Mouse (Mus musculus) adrenal gland, postnatal 14 days (tissue): ENCODE measurements at regions not wholly inside any gene's neighbourhood (a gene's known extent, or its start where the extent isn't known, plus 50 kb on each side); places are given as distances from the start of the nearest gene placed in this dataset.

Experiments
- DNase-seq: peaks from one replicate; pipeline ENCODE4 v3.0.0; 2021; ENCODE audit warnings: mixed read lengths

GRCm38 (mm10) chr1:190526046-190526445 lies 355.5 kb upstream of the Prox1 start:
- DNase-seq = no peak

- no peak for DNase-seq
Observed at GRCm38 (mm10) chr1:190500106-190500505, 329.6 kb upstream of the Prox1 start.

DNA sequence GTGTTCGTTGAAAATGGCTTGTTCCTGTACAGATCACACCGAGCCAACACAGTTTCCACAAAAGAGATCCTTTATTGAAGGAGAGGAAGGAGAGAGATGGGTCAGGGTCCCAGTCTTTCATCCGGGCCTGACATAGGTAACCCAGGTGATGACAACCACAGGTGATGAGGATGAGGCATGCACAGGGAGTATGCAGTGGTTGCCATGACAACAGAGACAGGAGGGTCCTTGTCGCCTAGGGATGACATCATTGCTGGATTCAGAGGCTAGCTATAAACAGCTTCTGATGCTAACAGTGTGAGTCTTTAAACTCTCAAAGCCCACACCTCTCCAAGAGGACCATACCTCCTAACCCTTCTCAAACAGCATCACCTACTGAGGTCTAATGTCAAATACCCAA lies 327.0 kb upstream of the Prox1 start:
- no peak for DNase-seq

DNA sequence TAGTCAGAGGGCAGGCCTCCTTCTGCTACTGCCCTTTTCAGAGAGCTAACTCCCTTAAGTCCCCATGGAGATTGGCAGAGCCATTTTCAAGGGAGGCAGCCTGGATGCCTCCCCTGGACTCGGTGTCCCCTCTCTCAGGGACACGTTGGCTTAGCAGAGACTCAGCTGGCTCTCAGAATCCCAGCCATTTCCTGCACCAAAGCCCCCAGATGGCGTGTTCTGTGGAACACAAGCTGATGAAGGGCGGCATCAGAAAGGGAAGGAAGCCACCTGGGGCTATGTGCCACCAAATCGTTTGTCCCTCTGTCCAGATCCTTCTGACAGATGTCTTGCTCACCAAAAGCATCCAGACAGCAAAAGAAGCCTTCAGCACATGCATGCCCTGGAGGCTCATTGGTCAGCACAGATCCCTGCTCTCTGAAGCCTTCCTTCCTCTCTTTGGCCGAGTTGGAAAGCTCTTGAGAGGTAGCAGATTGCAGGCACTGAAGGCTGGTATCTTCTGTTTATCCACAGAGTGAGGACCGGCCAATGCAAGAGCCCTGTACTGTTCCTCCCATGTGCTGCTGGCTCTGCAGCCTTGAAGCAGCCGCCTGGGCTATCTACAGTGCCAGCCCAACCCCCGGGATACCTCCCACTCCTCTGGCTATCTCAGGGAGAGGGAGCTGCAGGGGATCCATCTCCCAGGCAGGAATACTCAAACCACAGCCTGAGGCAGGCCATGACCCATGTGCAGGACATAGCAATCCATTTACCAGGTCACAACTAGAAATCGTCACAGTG lies 325.4 kb upstream of the Prox1 start:
- DNase-seq = no peak

GRCm38 (mm10) chr1:190486551-190487104 lies 316.1 kb upstream of the Prox1 start:
- no peak for DNase-seq

DNA sequence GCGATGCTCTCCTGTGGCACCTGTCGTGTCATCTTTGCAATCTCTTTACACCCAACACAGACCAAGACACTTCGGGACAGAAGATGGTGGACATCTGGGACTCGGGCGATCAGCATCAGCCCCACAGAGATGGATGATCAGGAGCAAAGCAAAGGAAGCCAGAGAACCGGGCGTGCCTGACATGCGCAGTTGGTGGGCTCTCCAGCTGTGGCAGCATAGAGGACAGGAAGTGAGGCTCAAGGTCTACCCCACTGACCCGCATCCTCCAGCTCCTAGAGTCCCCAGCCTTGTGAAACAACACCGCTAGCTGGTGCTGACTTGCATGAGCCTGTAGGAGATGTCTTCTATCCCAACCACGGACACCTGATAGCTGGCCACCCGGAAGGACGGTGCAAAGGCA lies 312.9 kb upstream of the Prox1 start:
- DNase-seq = no peak

DNA sequence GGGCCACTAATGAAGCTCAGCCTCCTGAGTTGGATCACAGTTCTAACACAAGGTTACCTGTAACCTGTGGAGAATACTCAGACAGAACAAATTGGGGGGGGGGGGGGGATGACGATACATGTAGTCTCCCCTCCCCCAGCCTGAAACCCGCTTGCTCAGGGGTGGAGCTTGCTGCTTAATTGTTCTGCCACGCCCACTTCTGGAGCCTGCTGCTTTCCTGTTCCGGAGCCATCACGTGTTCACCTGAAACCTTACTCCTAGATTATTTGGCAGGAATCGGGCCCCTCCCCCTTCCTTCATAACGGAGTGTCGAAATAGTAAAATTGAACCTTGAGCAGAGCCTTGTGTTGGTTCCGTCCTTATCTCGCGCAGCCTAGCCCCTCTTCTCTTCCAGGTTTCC lies 310.6 kb upstream of the Prox1 start:
- DNase-seq = peak; percentile 13

- no peak for DNase-seq
Observed at GRCm38 (mm10) chr1:190480601-190481000, 310.1 kb upstream of the Prox1 start.

DNA sequence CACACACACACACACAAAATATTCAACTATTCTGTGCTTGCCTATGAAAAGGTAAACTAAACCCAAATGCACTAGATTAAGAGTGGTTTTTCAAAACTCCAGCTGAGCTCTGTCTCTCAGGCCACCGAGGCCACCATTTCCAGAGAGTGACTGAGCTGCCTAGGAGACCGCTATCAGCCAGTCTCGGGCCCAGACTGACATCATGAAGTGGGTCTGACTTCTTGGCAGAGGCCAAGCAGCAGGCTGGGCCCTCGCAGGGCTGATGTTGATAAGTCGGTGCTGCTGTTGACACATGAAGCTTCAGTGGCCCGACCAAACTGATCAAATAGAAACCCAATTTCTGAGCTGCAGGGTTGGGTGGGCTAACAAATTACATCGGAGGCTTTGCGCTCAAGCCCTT lies 302.2 kb upstream of the Prox1 start:
- no peak for DNase-seq

- DNase-seq = no peak
Observed at GRCm38 (mm10) chr1:190470336-190470735, 299.8 kb upstream of the Prox1 start.

DNA sequence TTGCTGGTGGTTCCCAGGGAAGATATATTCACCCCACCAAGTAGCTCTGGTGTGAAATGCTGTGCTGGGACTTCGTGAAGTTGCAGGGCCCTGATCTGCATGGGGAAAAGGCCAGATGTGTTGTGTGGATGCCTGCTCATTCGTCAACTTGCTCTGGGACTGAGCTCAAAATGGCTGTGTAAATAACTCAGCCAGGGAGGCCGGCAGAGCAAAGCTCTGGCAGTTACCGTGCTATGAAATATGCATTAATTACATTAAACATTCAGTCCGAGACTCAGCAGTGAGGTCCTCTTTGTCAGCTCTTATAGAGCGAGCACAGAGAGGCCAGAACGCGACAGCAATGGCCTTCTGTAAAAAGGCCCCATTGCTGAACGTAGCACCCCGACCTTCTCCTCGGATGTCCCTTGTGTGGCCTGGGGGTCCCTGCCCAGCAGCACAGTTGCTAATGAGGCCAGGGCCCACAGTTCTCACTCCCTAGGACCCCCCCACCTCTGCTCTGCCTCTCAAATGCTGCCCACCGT lies 287.1 kb upstream of the Prox1 start:
- no peak for DNase-seq

DNA sequence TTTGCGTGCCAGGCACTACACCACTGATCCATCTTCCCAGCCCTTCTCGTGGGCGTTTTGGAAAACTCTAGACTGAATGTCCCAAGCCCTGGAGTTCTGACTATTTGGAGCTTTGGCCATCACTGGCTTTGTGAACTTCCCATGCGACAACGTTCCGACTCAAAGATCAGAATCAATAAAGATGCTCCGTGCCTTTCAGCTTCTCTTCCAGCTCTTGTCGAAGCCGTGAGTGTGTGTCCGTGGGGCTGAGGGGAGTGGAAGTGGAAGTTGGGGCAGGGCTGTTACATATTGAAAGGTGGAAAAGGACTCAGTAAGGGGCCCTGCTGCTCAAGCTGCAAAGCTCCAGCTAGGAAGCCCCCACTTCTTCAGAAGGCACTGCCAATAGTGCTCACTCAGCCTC lies 283.0 kb upstream of the Prox1 start:
- DNase-seq = no peak

DNA sequence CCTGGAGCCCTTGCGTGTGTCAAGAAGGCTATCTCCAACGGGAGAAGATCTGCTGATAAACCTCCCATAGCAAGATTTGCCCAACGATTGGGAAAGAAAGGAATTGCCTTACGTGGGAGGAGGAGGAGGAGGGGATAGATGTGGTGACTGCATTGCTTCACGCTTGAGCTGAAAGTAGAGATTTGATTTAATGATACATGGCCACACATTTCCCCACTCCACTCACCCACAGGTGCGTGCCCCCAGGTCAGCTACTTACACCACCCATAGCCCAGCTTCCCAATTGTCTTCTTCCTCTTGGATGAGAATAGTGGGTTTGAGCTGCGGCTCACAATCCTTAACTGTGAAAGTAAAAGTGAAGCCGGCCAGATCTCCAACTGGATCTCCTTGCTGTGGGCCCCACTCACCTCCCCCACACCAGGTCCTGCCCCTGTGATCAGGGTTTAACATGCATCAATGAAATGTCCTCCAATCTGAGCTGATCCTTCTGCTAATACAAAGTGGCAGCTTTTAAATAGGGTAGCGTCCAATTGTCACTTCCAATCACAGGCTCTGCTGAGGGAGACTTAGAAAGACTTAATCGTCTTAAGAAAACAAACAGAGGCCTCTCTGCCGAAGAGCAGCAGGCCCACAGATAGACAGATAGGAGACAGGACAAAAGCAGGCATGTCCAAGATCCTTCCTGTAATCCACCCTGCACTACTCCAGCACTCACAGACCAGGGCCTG lies 281.8 kb upstream of the Prox1 start:
- no peak for DNase-seq

DNA sequence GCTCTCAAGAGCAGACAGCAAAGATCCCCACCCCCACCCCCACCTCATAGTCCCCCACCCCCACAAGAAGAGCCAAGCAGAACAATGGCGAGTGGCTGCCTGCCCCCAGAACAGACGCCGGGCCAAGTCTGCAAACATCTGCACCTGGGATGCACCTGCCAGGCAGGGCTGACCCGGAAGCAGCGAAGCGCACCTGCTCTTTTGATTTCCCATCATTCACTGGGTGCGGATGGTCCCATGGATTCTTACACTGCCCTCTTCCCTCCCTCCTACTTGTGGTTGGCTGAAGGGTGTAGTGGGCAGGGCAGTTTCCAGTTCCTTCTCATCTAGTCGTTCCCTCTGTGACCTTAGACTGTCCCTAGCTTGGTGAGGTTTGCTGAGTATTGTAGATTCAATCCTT lies 277.7 kb upstream of the Prox1 start:
- DNase-seq = no peak

GRCm38 (mm10) chr1:190447253-190447652 lies 276.7 kb upstream of the Prox1 start:
- no peak for DNase-seq

- no peak for DNase-seq
Observed at GRCm38 (mm10) chr1:190446676-190447075, 276.2 kb upstream of the Prox1 start.

GRCm38 (mm10) chr1:190444366-190444765 lies 273.9 kb upstream of the Prox1 start:
- DNase-seq = no peak

DNA sequence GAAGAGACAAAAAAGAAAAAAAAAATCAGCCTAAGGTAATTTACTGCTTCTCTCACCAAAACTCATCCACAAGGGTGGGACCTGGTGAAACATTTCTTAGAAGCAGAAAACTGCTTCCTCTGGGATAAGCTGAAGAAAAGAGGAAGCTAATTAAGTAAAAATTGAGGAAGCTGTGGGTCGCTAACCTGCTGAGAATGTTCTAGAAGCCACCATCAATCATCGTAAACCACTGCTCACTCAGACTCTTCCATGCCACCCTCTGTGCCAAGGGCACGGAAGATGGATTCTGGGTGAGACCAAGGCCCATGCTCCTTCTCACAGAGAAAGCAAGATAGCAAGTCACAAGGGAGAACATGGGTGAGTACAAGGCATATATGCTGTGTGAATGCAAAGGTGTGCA lies 272.7 kb upstream of the Prox1 start:
- no peak for DNase-seq

DNA sequence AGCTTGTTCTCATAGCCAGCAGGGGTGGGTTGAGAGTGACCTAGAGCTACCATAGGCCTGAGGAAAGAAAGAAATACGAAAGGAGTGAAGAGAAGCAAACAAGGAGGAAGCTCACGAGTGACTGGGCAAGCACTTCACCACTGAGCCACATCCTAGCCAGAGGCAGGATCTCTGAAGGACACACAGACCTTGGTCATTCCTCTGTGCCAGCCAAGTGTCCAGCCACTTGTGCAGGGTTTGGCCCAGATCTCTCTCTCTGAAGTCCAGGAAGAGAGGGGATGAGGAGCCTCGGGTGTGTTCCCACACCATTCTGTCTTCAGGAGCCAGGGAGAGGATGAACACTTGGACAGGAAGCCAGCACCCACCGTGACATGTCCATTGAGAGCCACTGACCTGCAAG lies 271.7 kb upstream of the Prox1 start:
- peak; percentile 29 for DNase-seq

GRCm38 (mm10) chr1:190438789-190439188 lies 268.3 kb upstream of the Prox1 start:
- DNase-seq = peak; percentile 59

GRCm38 (mm10) chr1:190422874-190423273 lies 252.4 kb upstream of the Prox1 start:
- no peak for DNase-seq

DNA sequence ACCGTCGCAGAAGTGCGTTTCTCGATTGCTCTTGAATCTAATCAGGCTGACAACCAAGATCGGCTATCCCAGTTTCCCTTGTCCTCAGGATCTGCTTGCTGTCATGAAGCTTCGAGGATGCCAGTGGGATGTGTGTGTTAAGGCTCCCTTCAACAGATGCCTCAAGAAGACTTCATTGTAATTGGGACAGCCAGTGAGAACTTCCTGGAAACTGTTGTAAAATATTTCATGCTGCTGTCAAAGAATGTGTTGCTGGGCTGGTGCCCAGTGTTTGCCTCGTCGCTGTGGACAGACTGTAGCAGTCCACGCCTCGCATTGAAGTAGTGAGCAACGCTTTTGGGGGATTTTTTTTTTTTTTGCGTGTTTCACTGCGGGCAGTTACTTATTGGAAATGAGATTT lies 249.2 kb upstream of the Prox1 start:
- peak; percentile 24 for DNase-seq

DNA sequence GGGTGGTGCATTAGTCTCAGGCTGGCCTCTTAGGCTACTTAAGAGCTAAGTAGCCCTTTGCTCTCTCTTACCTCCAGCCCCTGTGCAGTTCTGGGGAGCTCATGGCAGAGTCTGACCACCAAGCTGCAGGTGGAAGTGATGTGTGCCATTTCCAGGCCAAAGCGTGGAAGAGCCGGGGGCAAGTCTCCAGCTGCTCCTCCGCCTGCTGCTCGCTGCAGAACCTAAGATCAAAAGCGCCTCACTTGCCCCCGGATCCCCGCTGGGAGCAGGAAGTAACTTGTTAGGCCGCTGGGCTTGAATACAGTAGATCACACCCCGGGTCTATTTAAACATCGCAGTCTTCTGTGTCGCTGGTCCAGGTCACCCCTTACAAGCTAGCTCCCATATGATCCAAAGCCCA lies 246.8 kb upstream of the Prox1 start:
- no peak for DNase-seq
